Mouse (Mus musculus) heart, postnatal 10 days (tissue): ENCODE data around the gene Tm4sf4. TPM values are rescaled to one million over a fixed set of nuclear protein-coding genes. Genes with fewer than 3 reads are reported as not detected.
A peak's percentile ranks its signal among the peaks of the same experiment; 100 is the strongest.

ENCODE experiments used
- DNase-seq, 2 experiments: peaks; one replicate each; pipeline ENCODE4 v3.0.0; 2021
- intact Hi-C: fragments of 180-260 bp; cut with DNase I; formaldehyde crosslinking; loops from one replicate; pipeline ENCODE4 v1.15.1; 2025
- total RNA-seq, 2 experiments: library from RNA; stranded (reverse); gene quantifications; 2 replicates each; pipeline ENCODE4 v1.2.3; 2021

Gene Tm4sf4
- total RNA-seq, 2 experiments from 2014 or later = not detected

- intact Hi-C loops = loop anchor here (1.0 to 10.0 kb wide), 5 partner anchors 41 to 344 kb away; no protein-coding TSS in a partner anchor
- peak; percentile 59 to 60 for DNase-seq
These were observed 46.0 kb downstream of the Tm4sf4 start for GRCm38 (mm10) chr3:57470981-57471601.

GRCm38 (mm10) chr3:57472407-57472806 lies 47.3 kb downstream of the Tm4sf4 start:
- DNase-seq = no peak
- intact Hi-C loops = loop anchor here (5.0 to 10.0 kb wide), 2 partner anchors 40 to 342 kb away; no protein-coding TSS in a partner anchor

GRCm38 (mm10) chr3:57474421-57474820 lies 49.3 kb downstream of the Tm4sf4 start:
- DNase-seq = no peak
- intact Hi-C loops = loop anchor here (5.0 to 10.0 kb wide), 2 partner anchors 38 to 340 kb away; no protein-coding TSS in a partner anchor

- DNase-seq = no peak
- intact Hi-C loops = no loop called here
These were observed 55.5 kb downstream of the Tm4sf4 start for GRCm38 (mm10) chr3:57480640-57481039.

- peak; percentile 30 to 38 for DNase-seq
- intact Hi-C loops = no loop called here
These were observed 56.9 kb downstream of the Tm4sf4 start for GRCm38 (mm10) chr3:57481981-57482380.

- intact Hi-C loops = no loop called here
- DNase-seq = no peak
These were observed 61.0 kb downstream of the Tm4sf4 start for GRCm38 (mm10) chr3:57486068-57486467.

GRCm38 (mm10) chr3:57487455-57488153 lies 62.5 kb downstream of the Tm4sf4 start:
- intact Hi-C loops = no loop called here
- peak; percentile 53 to 61 for DNase-seq

Other genes with a start within 250 kb of the Tm4sf4 start
- gene Tm4sf1, start 123.3 kb upstream of the Tm4sf4 start, total RNA-seq = 100 to 1,000 TPM; 107 to 124 TPM
- 10 to 100 TPM; 81.0 to 83.0 TPM for gene Wwtr1, start 150.6 kb downstream of the Tm4sf4 start, total RNA-seq
- gene Commd2, start 226.4 kb downstream of the Tm4sf4 start, total RNA-seq = 10 to 100 TPM; 17.9 to 19.9 TPM